Mouse (Mus musculus) leukemia stem cell, adult 10-12 weeks (primary cell): ENCODE measurements around the gene Plekha6. TPM values are rescaled to one million over a fixed set of nuclear protein-coding genes. Genes with fewer than 3 reads are reported as not detected.

Experiments used
- polyA plus RNA-seq: library from polyadenylated mRNA; stranded (reverse); fragments of >175 nt; gene quantifications from 2 replicates; pipeline ENCODE4 v1.2.3, GENCODE M21; 2012; ENCODE audit warnings: low replicate concordance

Plekha6 gene
- polyA plus RNA-seq, result 2.7 and 8.6 TPM in 2 replicates

GRCm38 (mm10) chr1:133163820-133164431 lies at the start of gene Plekha6:
Gene Plekha6, plus strand, starts transcription at chr1:133164210.

GRCm38 (mm10) chr1:133130638-133131560 lies 33.1 kb upstream of the Plekha6 start, which contains the start of gene Ppp1r15b:
Gene Ppp1r15b, plus strand, starts transcription at chr1:133131143.

DNA sequence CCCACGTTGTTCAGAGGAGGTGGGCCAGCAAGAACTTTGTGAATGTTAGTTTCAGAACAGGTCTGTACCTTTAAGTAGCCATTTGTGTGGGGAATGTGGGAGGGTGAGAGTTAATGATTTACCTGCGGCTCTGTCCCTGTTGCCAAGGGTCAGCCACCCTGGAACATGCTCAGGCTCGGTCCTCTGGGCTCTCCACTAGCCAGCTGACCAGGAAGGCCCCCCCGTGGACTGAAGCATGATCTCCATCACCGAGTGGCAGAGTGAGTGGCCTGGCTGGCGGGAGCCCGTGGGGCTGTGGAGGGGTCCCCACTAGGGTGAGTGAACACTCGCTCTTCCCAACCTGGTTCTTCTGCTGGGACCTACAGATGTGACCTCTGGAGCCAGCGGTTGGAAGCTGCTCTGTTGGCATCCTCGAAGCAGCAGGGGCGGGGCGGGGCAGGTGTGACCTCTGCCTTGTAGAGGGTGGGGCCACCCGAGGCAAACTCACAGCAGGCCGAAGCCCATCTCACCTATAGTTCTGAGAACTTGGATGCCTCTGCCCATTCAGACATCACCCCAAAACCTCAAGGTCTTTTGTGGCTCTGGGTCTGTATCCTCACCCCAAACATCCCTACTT lies 145.8 kb downstream of the Plekha6 start, which contains the start of gene Golt1a:
Gene Golt1a, plus strand, starts transcription at position 149 of the 616 bp plus-strand sequence.

DNA sequence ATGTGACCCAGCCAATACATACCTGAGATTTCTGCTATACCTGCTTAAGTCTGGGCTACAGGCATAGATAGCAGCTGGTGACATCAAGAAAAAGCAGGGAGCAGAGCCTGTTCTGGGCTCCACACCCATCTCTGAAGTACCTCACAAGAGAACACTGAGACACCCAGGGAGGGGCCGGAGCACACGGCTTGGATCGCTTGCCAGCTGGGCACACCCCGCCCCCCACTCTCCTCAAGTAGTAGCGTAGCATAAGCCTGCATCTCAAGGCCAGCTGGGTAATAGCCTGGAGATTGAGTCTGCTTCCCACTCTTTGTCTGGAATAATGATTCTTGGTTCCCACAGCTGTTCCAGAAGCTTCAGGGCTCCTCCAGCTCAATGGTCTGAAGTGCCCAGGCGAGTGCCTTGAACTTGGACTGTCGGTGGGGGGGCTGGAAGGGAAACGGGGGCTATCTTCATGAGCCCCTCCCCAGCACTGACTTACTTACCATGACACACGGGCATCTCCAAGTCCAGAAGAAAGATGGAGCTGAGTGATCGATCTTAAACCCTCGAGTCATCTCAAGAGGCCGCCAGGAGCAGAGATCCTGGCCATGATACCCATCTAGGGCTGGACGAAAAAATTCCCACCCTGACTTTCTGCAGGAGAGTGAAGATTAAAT lies 157.4 kb downstream of the Plekha6 start, which contains the start of gene Kiss1:
Gene Kiss1, plus strand, starts transcription at position 609 of the 659 bp plus-strand sequence.

GRCm38 (mm10) chr1:133350210-133350609 lies 186.2 kb downstream of the Plekha6 start, which contains the start of gene Ren1:
Gene Ren1, plus strand, starts transcription at chr1:133350510.

Other genes with a start within 250 kb of the Plekha6 start
- 48.4 and 64.4 TPM in 2 replicates for gene Mdm4, start 133.6 kb upstream of the Plekha6 start, polyA plus RNA-seq
- 3.0 and 3.8 TPM in 2 replicates for gene Pik3c2b, start 118.5 kb upstream of the Plekha6 start, polyA plus RNA-seq
- 46.6 and 51.1 TPM in 2 replicates for gene Ppp1r15b, start 33.1 kb upstream of the Plekha6 start, polyA plus RNA-seq
- not detected in 2 replicates for gene Golt1a, start 145.6 kb downstream of the Plekha6 start, polyA plus RNA-seq
- gene Kiss1, start 157.7 kb downstream of the Plekha6 start, polyA plus RNA-seq, result not detected in 2 replicates
- not detected in 2 replicates for gene Ren1, start 186.3 kb downstream of the Plekha6 start, polyA plus RNA-seq
- not detected in 2 replicates for gene Etnk2, start 199.4 kb downstream of the Plekha6 start, polyA plus RNA-seq